Mouse (Mus musculus): ENCODE results near the gene Apc2.

GRCm38 (mm10) chr10:80330084-80330483, 34.3 kb downstream of the Apc2 start:
- TF ChIP-seq CTCF (conservative IDR thresholded peaks at IDR 0.05; ENCODE audit: low read length) (no peak), POU5F1 (IDR thresholded peaks at IDR 0.05; ENCODE audit: borderline replicate concordance, low read length) (no peak)

Measured in E14TG2a.4 (cell line).